In the genomic region with DNA sequence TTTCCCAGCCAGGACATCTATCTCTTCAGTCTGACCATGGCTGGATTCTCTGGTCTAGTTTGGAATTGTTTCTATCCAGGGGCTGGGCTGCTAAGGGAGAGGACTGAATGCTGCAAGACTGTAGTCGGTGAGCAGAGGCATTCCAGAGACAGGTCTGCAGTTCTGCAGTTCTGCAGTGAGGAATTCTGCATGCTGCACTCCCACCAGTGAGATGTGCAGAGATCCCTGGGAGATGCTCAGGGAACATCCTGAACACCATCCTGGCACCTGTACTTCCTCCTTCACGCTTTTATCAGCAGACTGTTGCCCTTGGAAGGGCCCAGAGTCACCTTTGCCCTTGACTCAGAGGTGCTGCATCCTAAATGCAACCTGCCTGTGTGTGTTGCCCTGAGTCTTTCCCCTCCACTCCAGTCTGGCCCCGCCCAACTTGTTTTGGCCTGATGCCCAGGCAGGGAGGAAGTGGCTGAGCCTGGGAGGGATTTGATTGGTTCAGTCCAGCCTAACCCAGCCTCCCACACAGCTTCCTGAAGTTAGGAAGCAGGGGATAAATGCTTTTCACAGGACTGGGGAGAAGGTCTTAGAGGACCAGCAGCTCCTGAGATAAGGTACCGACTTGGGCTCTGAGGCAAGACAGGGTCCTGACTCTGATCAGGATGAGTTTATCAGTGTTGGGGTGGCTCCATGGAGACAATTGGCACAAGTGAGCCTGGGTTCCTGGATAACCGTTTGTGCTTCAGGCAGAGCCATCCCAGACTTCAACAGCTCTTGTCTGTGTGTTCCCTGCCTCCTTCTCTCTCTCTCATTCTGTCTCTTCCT, we compare ENCODE assay signal across 1 mouse cellular context.
TF ChIP-seq lines count a peak whose summit lies in the region.

A gene (plus strand): TSS at position 508 of the 816 bp plus-strand sequence.

TF ChIP-seq in CH12.LX, 34 proteins besides CTCF, POLR2A, EP300 and RAD21 (continued from another document):
- TF ChIP-seq TBP (conservative IDR thresholded peaks at IDR 0.05; ENCODE audit: low read depth, low read length) (0 out of 2 replicates have a peak, but pooled peaks have one; percentile 33), TCF12 (IDR thresholded peaks at IDR 0.05; ENCODE audit: low read depth, low read length) (peak; percentile 55; the same call in 1 of the 2 replicates), ELF1 (IDR thresholded peaks at IDR 0.05; ENCODE audit: low read depth, low read length) (peak; percentile 85)
